Mouse (Mus musculus) lung, postnatal 0 days (tissue): ENCODE measurements around the gene Gse1.

Source experiments
- CTCF ChIP-seq: IDR thresholded peaks from 2 replicates; pipeline ENCODE4 v1.5.1; 2016; ENCODE audit warnings: antibody characterized with exemption, mild to moderate bottlenecking
- EP300 ChIP-seq: IDR thresholded peaks from 2 replicates; pipeline ENCODE4 v1.6.1; 2016; ENCODE audit warnings: antibody characterized with exemption, mild to moderate bottlenecking, control low read depth

- TF ChIP-seq EP300 (no peak), CTCF (no peak)
Observed at GRCm38 (mm10) chr8:120529226-120529625, 301.0 kb downstream of the Gse1 start.
